Mouse (Mus musculus): ENCODE data around the gene Olfr366.
A peak's percentile ranks its signal among the peaks of the same experiment; 100 is the strongest.

Olfr366 gene

GRCm38 (mm10) chr2:37211274-37211673 is at the start of gene Olfr366:
Gene Olfr366 (plus strand): TSS chr2:37211574.
- DNase-seq (ENCODE audit: low read depth, low spot score), result no peak

- no peak for DNase-seq (ENCODE audit: low read depth, low spot score)
These were observed 23.5 kb upstream of the Olfr366 start, which contains the start of gene Olfr365 for GRCm38 (mm10) chr2:37187898-37188297. Gene Olfr365 (plus strand): TSS chr2:37188198.

GRCm38 (mm10) chr2:37261781-37262180 is 50.4 kb downstream of the Olfr366 start:
- DNase-seq (ENCODE audit: low read depth, low spot score), result peak; percentile 71

All from ZHBTc4 (cell line).